Mouse (Mus musculus) kidney, embryonic 15.5 days (tissue): ENCODE measurements around the gene Vmn2r84. TPM values are rescaled to one million over a fixed set of nuclear protein-coding genes. Genes with fewer than 3 reads are reported as not detected.
"Not testable (repeated sequence)": the region's sequence is repeated elsewhere in the genome, so short reads cannot be mapped to it uniquely, and the experiment has no call there.

Experiments used
- ATAC-seq: fragments of 200-750 bp; cut with Nextera tagmentation; replicated peaks from 2 replicates; pipeline ENCODE4 v1.8.0; 2017; ENCODE audit warnings: moderate TSS enrichment; ENCODE audit not compliant: low FRiP score
- H3K27ac ChIP-seq: fragments of 300-500 bp; sonication (generic); 2 replicates; pipeline ENCODE4 v1.5.1; 2015; ENCODE audit warnings: mild to moderate bottlenecking, inconsistent platforms
- H3K27me3 ChIP-seq: fragments of 300-500 bp; sonication (generic); 2 replicates; pipeline ENCODE4 v1.6.1; 2015; ENCODE audit warnings: inconsistent platforms
- H3K36me3 ChIP-seq: fragments of 300-500 bp; sonication (generic); 2 replicates; pipeline ENCODE4 v1.6.1; 2015; ENCODE audit warnings: inconsistent platforms
- H3K4me1 ChIP-seq: fragments of 300-500 bp; sonication (generic); 2 replicates; pipeline ENCODE4 v1.6.1; 2015; ENCODE audit warnings: inconsistent platforms
- H3K4me2 ChIP-seq: fragments of 300-500 bp; sonication (generic); 2 replicates; pipeline ENCODE4 v1.6.1; 2015; ENCODE audit warnings: moderate library complexity, mild to moderate bottlenecking, inconsistent platforms
- H3K4me3 ChIP-seq: fragments of 300-500 bp; sonication (generic); replicated peaks from 2 replicates; pipeline ENCODE4 v1.5.1; 2015; ENCODE audit warnings: mild to moderate bottlenecking, inconsistent platforms
- H3K9ac ChIP-seq: fragments of 300-500 bp; sonication (generic); 2 replicates; pipeline ENCODE4 v1.6.1; 2015; ENCODE audit warnings: mild to moderate bottlenecking, inconsistent platforms
- H3K9me3 ChIP-seq: fragments of 300-500 bp; sonication (generic); replicated peaks from 2 replicates; pipeline ENCODE4 v1.6.1; 2016; ENCODE audit warnings: inconsistent platforms
- WGBS: fragments of 180-500 bp; shearing (Covaris S2); methylation state at CpG from one replicate; pipeline ENCODE4 v1.1.7; 2015; ENCODE audit warnings: mixed read lengths; 5-methylcytosine and 5-hydroxymethylcytosine counted together
- polyA plus RNA-seq: library from polyadenylated mRNA; unstranded; fragments of >200 nt; fragmentation: Nextera tagmentation; extraction: Ambion mirVana; gene quantifications from 2 replicates; pipeline ENCODE4 v1.2.1, GENCODE M21; 2015

Gene Vmn2r84
- polyA plus RNA-seq, 1 experiment from 2014 or later, result not detected

- Histone ChIP-seq H3K4me2 (no peak overlapping the region), H3K36me3 (no peaks in the 10 kb centered on the region), H3K27ac (no peak overlapping the region), H3K9ac (no peak overlapping the region), H3K4me1 (no peaks in the 10 kb centered on the region), H3K9me3 (no peaks in the 10 kb centered on the region), H3K4me3 (no peak overlapping the region), H3K27me3 (no peaks in the 10 kb centered on the region)
- ATAC-seq, result no peak
Observed at GRCm38 (mm10) chr10:130368384-130368783, 25.7 kb downstream of the Vmn2r84 start.

- H3K27ac ChIP-seq, result no peak overlapping the region
- ATAC-seq, result no peak
Observed at GRCm38 (mm10) chr10:130364766-130365165, 29.4 kb downstream of the Vmn2r84 start.

GRCm38 (mm10) chr10:130363438-130364164 lies 30.5 kb downstream of the Vmn2r84 start:
- Histone ChIP-seq H3K4me3 (no peak overlapping the region), H3K27ac (no peak overlapping the region), H3K27me3 (no peaks in the 10 kb centered on the region), H3K4me1 (no peaks in the 10 kb centered on the region), H3K9me3 (no peaks in the 10 kb centered on the region), H3K9ac (no peak overlapping the region), H3K4me2 (no peak overlapping the region), H3K36me3 (no peaks in the 10 kb centered on the region)
- WGBS, result 50% methylated on average over 2 of the region's 2 CpGs
- peak; percentile 77 for ATAC-seq

More at GRCm38 (mm10) chr10:130364766-130365165, 29.4 kb downstream of the Vmn2r84 start:
- no peaks in the 10 kb centered on the region for H3K4me1 ChIP-seq
- H3K4me2 ChIP-seq, result no peak overlapping the region
- no peak overlapping the region for H3K4me3 ChIP-seq
- no peaks in the 10 kb centered on the region for H3K36me3 ChIP-seq
- H3K9me3 ChIP-seq, result no peaks in the 10 kb centered on the region
- no peaks in the 10 kb centered on the region for H3K27me3 ChIP-seq
- H3K9ac ChIP-seq, result no peak overlapping the region

GRCm38 (mm10) chr10:130344056-130344455 lies 50.1 kb downstream of the Vmn2r84 start:
- H3K36me3 ChIP-seq, result no peaks in the 10 kb centered on the region
- H3K4me3 ChIP-seq, result no peak overlapping the region
- WGBS, result 88% methylated on average over 1 of the region's 1 CpGs
- no peak overlapping the region for H3K9ac ChIP-seq
- H3K9me3 ChIP-seq, result no peaks in the 10 kb centered on the region
- H3K27me3 ChIP-seq, result no peaks in the 10 kb centered on the region
- no peak overlapping the region for H3K4me2 ChIP-seq
- no peak overlapping the region for H3K27ac ChIP-seq
- no peak for ATAC-seq
- no peaks in the 10 kb centered on the region for H3K4me1 ChIP-seq

GRCm38 (mm10) chr10:130340050-130340449 lies 54.1 kb downstream of the Vmn2r84 start:
- 82% methylated on average over 4 of the region's 4 CpGs for WGBS
- ATAC-seq, H3K27ac ChIP-seq, H3K4me2 ChIP-seq, H3K9me3 ChIP-seq, H3K4me3 ChIP-seq, H3K9ac ChIP-seq, H3K36me3 ChIP-seq, H3K27me3 ChIP-seq, H3K4me1 ChIP-seq: not testable (repeated sequence)

- 54% methylated on average over 2 of the region's 2 CpGs for WGBS
- no peaks in the 10 kb centered on the region for H3K9me3 ChIP-seq
- no peaks in the 10 kb centered on the region for H3K36me3 ChIP-seq
- no peak overlapping the region for H3K4me2 ChIP-seq
- no peak overlapping the region for H3K9ac ChIP-seq
- no peak overlapping the region for H3K27ac ChIP-seq
- H3K27me3 ChIP-seq, result no peaks in the 10 kb centered on the region
- no peak for ATAC-seq
- H3K4me3 ChIP-seq, result no peak overlapping the region
- no peaks in the 10 kb centered on the region for H3K4me1 ChIP-seq
Observed at GRCm38 (mm10) chr10:130337581-130337980, 56.6 kb downstream of the Vmn2r84 start.

GRCm38 (mm10) chr10:130336385-130336784 lies 57.7 kb downstream of the Vmn2r84 start:
- no peak overlapping the region for H3K4me3 ChIP-seq
- H3K36me3 ChIP-seq, result no peaks in the 10 kb centered on the region
- H3K27me3 ChIP-seq, result no peaks in the 10 kb centered on the region
- ATAC-seq, result no peak
- 80% methylated on average over 1 of the region's 1 CpGs for WGBS
- H3K9me3 ChIP-seq, result no peaks in the 10 kb centered on the region
- no peak overlapping the region for H3K9ac ChIP-seq
- H3K4me1 ChIP-seq, result no peaks in the 10 kb centered on the region
- no peak overlapping the region for H3K27ac ChIP-seq
- H3K4me2 ChIP-seq, result no peak overlapping the region

GRCm38 (mm10) chr10:130330711-130331110 lies 63.4 kb downstream of the Vmn2r84 start:
- 87% methylated on average over 1 of the region's 1 CpGs for WGBS
- no peak overlapping the region for H3K27ac ChIP-seq

More at GRCm38 (mm10) chr10:130330711-130331110, 63.4 kb downstream of the Vmn2r84 start:
- H3K4me2 ChIP-seq, result no peak overlapping the region
- H3K9ac ChIP-seq, result no peak overlapping the region
- no peaks in the 10 kb centered on the region for H3K27me3 ChIP-seq
- no peaks in the 10 kb centered on the region for H3K9me3 ChIP-seq
- ATAC-seq, result no peak
- H3K4me3 ChIP-seq, result no peak overlapping the region
- no peaks in the 10 kb centered on the region for H3K36me3 ChIP-seq
- no peaks in the 10 kb centered on the region for H3K4me1 ChIP-seq

Other genes starting within 250 kb of the Vmn2r84 start
- not detected in 2 replicates for gene Olfr825, start 227.6 kb downstream of the Vmn2r84 start, polyA plus RNA-seq
- not detected in 2 replicates for gene Olfr826, start 210.1 kb downstream of the Vmn2r84 start, polyA plus RNA-seq
- gene Olfr827, start 179.9 kb downstream of the Vmn2r84 start, polyA plus RNA-seq, result not detected in 2 replicates
- not detected in 2 replicates for gene Neurod4, start 114.1 kb downstream of the Vmn2r84 start, polyA plus RNA-seq
- 0.09 and 0.23 TPM in 2 replicates for gene Tespa1, start 71.5 kb downstream of the Vmn2r84 start, polyA plus RNA-seq
- gene Vmn2r85, start 35.4 kb upstream of the Vmn2r84 start, polyA plus RNA-seq, result not detected in 2 replicates
- not detected in 2 replicates for gene Vmn2r86, start 61.7 kb upstream of the Vmn2r84 start, polyA plus RNA-seq
- gene Vmn2r87, start 103.1 kb upstream of the Vmn2r84 start, polyA plus RNA-seq, result not detected in 2 replicates